ENCODE assay signal across 16 mouse cellular contexts in the genomic region with DNA sequence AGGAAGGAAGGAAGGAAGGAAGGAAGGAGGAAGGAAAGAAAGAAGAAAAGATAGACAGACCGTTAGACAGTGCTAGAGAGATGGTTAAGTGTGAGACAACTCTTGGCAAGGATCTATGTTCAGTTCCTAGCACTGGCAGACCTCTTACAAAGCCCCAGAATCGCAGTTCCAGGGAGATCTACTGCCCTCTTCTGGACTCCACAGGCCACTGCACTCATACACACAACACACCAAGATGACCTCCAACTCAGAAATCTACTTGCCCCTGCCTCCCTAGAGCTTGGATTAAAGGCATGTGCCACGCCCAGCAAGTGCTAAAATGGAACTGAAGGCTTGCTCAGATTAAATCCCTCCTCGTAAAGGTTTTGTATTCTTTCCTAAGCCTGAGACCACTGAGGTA.
A peak's percentile ranks its signal among the peaks of the same experiment; 100 is the strongest.
DNase-seq lines count a peak whose midpoint lies in the region; ATAC-seq and TF ChIP-seq lines count a peak whose summit lies in the region.
"Had no signal": no experiment of that assay in that cellular context is flagged by ENCODE, and none has a peak within 500 bp of the region (broad histone marks: within the 10 kb centered on the region; RNA-seq: fewer than 3 reads in every experiment).

No protein-coding gene starts in this region.

- no peak for TF ChIP-seq POLR2A in testis, adult 2 months (IDR thresholded peaks at IDR 0.05; ENCODE audit: control insufficient read depth, low read depth, low read length)

- 92% methylated on average over 4 of the region's 4 CpGs for WGBS in forebrain, embryonic 12.5 days

- no peak overlapping the region for H3K9ac ChIP-seq in forebrain, embryonic 12.5 days
- H3K9ac ChIP-seq: embryonic facial prominence, embryonic 13.5 days; forebrain, postnatal 0 days; limb, embryonic 12.5 days; midbrain, embryonic 12.5 days had no signal

- H3K27ac ChIP-seq in layer of hippocampus, adult 2 months: peak overlapping the region; percentile 32; the same call in 1 of the 2 replicates
- H3K27ac ChIP-seq in testis, adult 2 months (ENCODE audit: control insufficient read depth, insufficient read depth, low read depth, low read length): no peak overlapping the region
- H3K27ac ChIP-seq in forebrain, embryonic 12.5 days: no peak overlapping the region
- H3K27ac ChIP-seq: embryonic facial prominence, embryonic 13.5 days; hindbrain, embryonic 10.5 days; limb, embryonic 12.5 days; macrophage; midbrain, embryonic 12.5 days had no signal

- H3K4me2 ChIP-seq in forebrain, embryonic 12.5 days: no peak overlapping the region
- H3K4me2 ChIP-seq: embryonic facial prominence, embryonic 13.5 days; limb, embryonic 12.5 days; midbrain, embryonic 12.5 days had no signal

- H3K4me3 ChIP-seq in layer of hippocampus, adult 2 months: no peak overlapping the region
- H3K4me3 ChIP-seq in testis, adult 2 months (ENCODE audit: control insufficient read depth, low read depth, low read length): no peak overlapping the region
- H3K4me3 ChIP-seq in forebrain, embryonic 12.5 days (replicated peaks): no peak overlapping the region
- H3K4me3 ChIP-seq: embryonic facial prominence, embryonic 13.5 days; hindbrain, embryonic 10.5 days; limb, embryonic 12.5 days; midbrain, embryonic 12.5 days had no signal

- peak; percentile 57 for TF ChIP-seq CTCF in layer of hippocampus, adult 2 months (conservative IDR thresholded peaks at IDR 0.05)
- peak; percentile 34; the same call in 1 of the 2 replicates for TF ChIP-seq CTCF in testis, adult 2 months (IDR thresholded peaks at IDR 0.05; ENCODE audit: control insufficient read depth, insufficient read depth, insufficient replicate concordance, low read depth, low read length)

- H3K4me1 ChIP-seq in testis, adult 2 months (ENCODE audit: control insufficient read depth, insufficient read depth, low read length): no peaks in the 10 kb centered on the region
- H3K4me1 ChIP-seq in forebrain, embryonic 12.5 days: no peaks in the 10 kb centered on the region
- H3K4me1 ChIP-seq: hindbrain, embryonic 10.5 days; limb, embryonic 12.5 days; midbrain, embryonic 12.5 days had no signal

- no peaks in the 10 kb centered on the region for H3K9me3 ChIP-seq in forebrain, embryonic 12.5 days
- H3K9me3 ChIP-seq: embryonic facial prominence, embryonic 13.5 days; hindbrain, embryonic 10.5 days; limb, embryonic 12.5 days; midbrain, embryonic 12.5 days had no signal

- no peaks in the 10 kb centered on the region for H3K36me3 ChIP-seq in testis, adult 2 months (ENCODE audit: control insufficient read depth, insufficient read depth, low read length)
- H3K36me3 ChIP-seq in forebrain, embryonic 12.5 days (replicated peaks): no peaks in the 10 kb centered on the region
- H3K36me3 ChIP-seq: embryonic facial prominence, embryonic 13.5 days; hindbrain, embryonic 10.5 days; limb, embryonic 12.5 days; midbrain, embryonic 12.5 days had no signal

- no peak for ATAC-seq in forebrain, embryonic 12.5 days (ENCODE audit: low FRiP score)
- ATAC-seq: forebrain, postnatal 0 days; inflammation-experienced regulatory T-cells, adult 6 months had no signal

- DNase-seq in layer of hippocampus, adult 2 months (ENCODE audit: low spot score in 2 of 2): no peak
- DNase-seq in layer of hippocampus, adult 9-11 months: no peak
- DNase-seq in testis, postnatal 14 days (ENCODE audit: low spot score): no peak
- peak; percentile 49 for DNase-seq in MN1 (ENCODE audit: low spot score)
- DNase-seq in c-Kit-positive CD71-positive TER-119-positive erythroid progenitor cells, embryonic 14.5 days (ENCODE audit: low spot score): no peak
- DNase-seq: forebrain, postnatal 0 days; kidney, postnatal 10 days; thymus, adult 18-20 months had no signal

- H3K27me3 ChIP-seq in testis, adult 2 months (ENCODE audit: control insufficient read depth, insufficient read depth, low read length): no peaks in the 10 kb centered on the region
- no peaks in the 10 kb centered on the region for H3K27me3 ChIP-seq in forebrain, embryonic 12.5 days
- H3K27me3 ChIP-seq: embryonic facial prominence, embryonic 13.5 days; limb, embryonic 12.5 days; midbrain, embryonic 12.5 days had no signal
